Mouse (Mus musculus) olfactory bulb, adult 2 months (tissue): ENCODE measurements at regions not wholly inside any gene's neighbourhood (a gene's known extent, or its start where the extent isn't known, plus 50 kb on each side); places are given as distances from the start of the nearest gene placed in this dataset.

Experiments used
- CTCF ChIP-seq: fragments of 200-500 bp; IDR thresholded peaks from 2 replicates; pipeline ENCODE4 v1.5.1; 2012; ENCODE audit warnings: low read depth, mild to moderate bottlenecking, low read length, moderate library complexity; ENCODE audit not compliant: insufficient read depth
- POLR2A ChIP-seq: fragments of 200-500 bp; IDR thresholded peaks from 2 replicates; pipeline ENCODE4 v1.6.1; 2012; ENCODE audit warnings: mild to moderate bottlenecking, low read depth, low read length, moderate library complexity; ENCODE audit not compliant: insufficient read depth

GRCm38 (mm10) chr14:58620186-58620585 is 522.5 kb downstream of the 1700129C05Rik start:
- TF ChIP-seq CTCF, result no peak
- TF ChIP-seq POLR2A, result no peak
